Mouse (Mus musculus): ENCODE data around the gene Rhd. TPM values are rescaled to one million over a fixed set of nuclear protein-coding genes. Genes with fewer than 3 reads are reported as not detected.

Gene Rhd
- polyA plus RNA-seq, 1 experiment = 3.1 TPM

GRCm38 (mm10) chr4:134853637-134854485 lies 10.5 kb upstream of the Rhd start:
- no peak for TF ChIP-seq GATA1 (IDR thresholded peaks at IDR 0.05; ENCODE audit: low read length)

GRCm38 (mm10) chr4:134855371-134855770 lies 9.0 kb upstream of the Rhd start:
- TF ChIP-seq GATA1 (IDR thresholded peaks at IDR 0.05; ENCODE audit: low read length) = no peak

GRCm38 (mm10) chr4:134856056-134856455 lies 8.3 kb upstream of the Rhd start:
- no peak for TF ChIP-seq GATA1 (IDR thresholded peaks at IDR 0.05; ENCODE audit: low read length)

- TF ChIP-seq GATA1 (IDR thresholded peaks at IDR 0.05; ENCODE audit: low read length) = no peak
These were observed 7.8 kb upstream of the Rhd start for GRCm38 (mm10) chr4:134856501-134856900.

- TF ChIP-seq GATA1 (IDR thresholded peaks at IDR 0.05; ENCODE audit: low read length) = no peak
These were observed 5.8 kb upstream of the Rhd start for GRCm38 (mm10) chr4:134858494-134858893.

GRCm38 (mm10) chr4:134861884-134862283 lies 2.5 kb upstream of the Rhd start:
- no peak for TF ChIP-seq GATA1 (IDR thresholded peaks at IDR 0.05; ENCODE audit: low read length)

- no peak for TF ChIP-seq GATA1 (IDR thresholded peaks at IDR 0.05; ENCODE audit: low read length)
These were observed 1.3 kb upstream of the Rhd start for GRCm38 (mm10) chr4:134862996-134863395.

- no peak for TF ChIP-seq GATA1 (IDR thresholded peaks at IDR 0.05; ENCODE audit: low read length)
These were observed 1.0 kb downstream of the Rhd start for GRCm38 (mm10) chr4:134865340-134865739.

GRCm38 (mm10) chr4:134865789-134866188 lies 1.5 kb downstream of the Rhd start:
- TF ChIP-seq GATA1 (IDR thresholded peaks at IDR 0.05; ENCODE audit: low read length) = no peak

- TF ChIP-seq GATA1 (IDR thresholded peaks at IDR 0.05; ENCODE audit: low read length) = no peak
These were observed 2.9 kb downstream of the Rhd start for GRCm38 (mm10) chr4:134867213-134867612.

- TF ChIP-seq GATA1 (IDR thresholded peaks at IDR 0.05; ENCODE audit: low read length) = no peak
These were observed 3.3 kb downstream of the Rhd start for GRCm38 (mm10) chr4:134867661-134868060.

- TF ChIP-seq GATA1 (IDR thresholded peaks at IDR 0.05; ENCODE audit: low read length) = no peak
These were observed 3.7 kb downstream of the Rhd start for GRCm38 (mm10) chr4:134868065-134868464.

GRCm38 (mm10) chr4:134868490-134868889 lies 4.2 kb downstream of the Rhd start:
- no peak for TF ChIP-seq GATA1 (IDR thresholded peaks at IDR 0.05; ENCODE audit: low read length)

GRCm38 (mm10) chr4:134869068-134869730 lies 4.9 kb downstream of the Rhd start:
- peak; percentile 73 for TF ChIP-seq GATA1 (IDR thresholded peaks at IDR 0.05; ENCODE audit: low read length)

- no peak for TF ChIP-seq GATA1 (IDR thresholded peaks at IDR 0.05; ENCODE audit: low read length)
These were observed 5.6 kb downstream of the Rhd start for GRCm38 (mm10) chr4:134869815-134870375.

GRCm38 (mm10) chr4:134871477-134871876 lies 7.1 kb downstream of the Rhd start:
- no peak for TF ChIP-seq GATA1 (IDR thresholded peaks at IDR 0.05; ENCODE audit: low read length)

Measured in G1E-ER4 (cell line).